Mouse (Mus musculus) myocyte (in vitro differentiated cells): ENCODE measurements at regions not wholly inside any gene's neighbourhood (a gene's known extent, or its start where the extent isn't known, plus 50 kb on each side); places are given as distances from the start of the nearest gene placed in this dataset.

ENCODE experiments used
- H3K27me3 ChIP-seq: one replicate; pipeline ENCODE4 v1.6.1; 2011; ENCODE audit not compliant: control insufficient read depth, insufficient read depth, insufficient read length
- H3K36me3 ChIP-seq: one replicate; pipeline ENCODE4 v1.6.1; 2011; ENCODE audit not compliant: control insufficient read depth, insufficient read depth
- H3K4me2 ChIP-seq: one replicate; pipeline ENCODE4 v1.6.1; 2011; ENCODE audit warnings: low read depth, control low read depth
- H3K4me3 ChIP-seq: one replicate; pipeline ENCODE4 v1.5.1; 2011; ENCODE audit warnings: mild to moderate bottlenecking, control low read depth, moderate library complexity
- H3K79me2 ChIP-seq: one replicate; pipeline ENCODE4 v1.6.1; 2011; ENCODE audit not compliant: control insufficient read depth, insufficient read depth
- H3ac ChIP-seq: one replicate; pipeline ENCODE4 v1.6.1; 2011; ENCODE audit not compliant: control insufficient read depth, insufficient read length
- CEBPB ChIP-seq: IDR thresholded peaks from 2 replicates; pipeline ENCODE4 v1.6.1; 2011; ENCODE audit warnings: mild to moderate bottlenecking, moderate library complexity; ENCODE audit not compliant: poor library complexity, insufficient read depth, severe bottlenecking
- E2F4 ChIP-seq: IDR thresholded peaks from one replicate; pipeline ENCODE4 v1.6.1; 2011; ENCODE audit warnings: mild to moderate bottlenecking, control low read depth, moderate library complexity; ENCODE audit not compliant: insufficient read depth
- MAX ChIP-seq: IDR thresholded peaks from one replicate; pipeline ENCODE4 v1.6.1; 2011; ENCODE audit warnings: low read depth, mild to moderate bottlenecking, control low read depth
- MYOD1 ChIP-seq, 3 experiments: IDR thresholded peaks; one replicate each; pipeline ENCODE4 v1.6.1; 2011; ENCODE audit warnings: control low read depth in 2 of 3, low read depth in 2 of 3, mild to moderate bottlenecking in 2 of 3, moderate library complexity in 1 of 3; ENCODE audit not compliant: insufficient read length in 2 of 3, control insufficient read depth in 1 of 3
- MYOG ChIP-seq, 3 experiments: IDR thresholded peaks; one replicate each; pipeline ENCODE4 v1.6.1; 2011; ENCODE audit warnings: control low read depth in 2 of 3, low read depth in 2 of 3, mild to moderate bottlenecking in 2 of 3; ENCODE audit not compliant: insufficient read length in 2 of 3, control insufficient read depth in 1 of 3, insufficient read depth in 1 of 3
- POLR2A ChIP-seq: IDR thresholded peaks from one replicate; pipeline ENCODE4 v1.6.1; 2011; ENCODE audit warnings: low read depth, mild to moderate bottlenecking, control low read depth, moderate library complexity; ENCODE audit not compliant: insufficient read length
- POLR2AphosphoS2 ChIP-seq: IDR thresholded peaks from one replicate; pipeline ENCODE4 v1.6.1; 2011; ENCODE audit warnings: low read depth, control low read depth; ENCODE audit not compliant: insufficient read length
- REST ChIP-seq: IDR thresholded peaks from one replicate; pipeline ENCODE4 v1.6.1; 2011; ENCODE audit warnings: mild to moderate bottlenecking, control low read depth, moderate library complexity; ENCODE audit not compliant: insufficient read depth, insufficient read length
- SRF ChIP-seq: IDR thresholded peaks from one replicate; pipeline ENCODE4 v1.6.1; 2011; ENCODE audit warnings: low read depth; ENCODE audit not compliant: control insufficient read depth, insufficient read length
- TCF12 ChIP-seq: IDR thresholded peaks from one replicate; pipeline ENCODE4 v1.6.1; 2011; ENCODE audit warnings: mild to moderate bottlenecking, control low read depth; ENCODE audit not compliant: poor library complexity, insufficient read depth, severe bottlenecking
- TCF3 ChIP-seq: IDR thresholded peaks from one replicate; pipeline ENCODE4 v1.6.1; 2011; ENCODE audit warnings: low read depth, control low read depth; ENCODE audit not compliant: insufficient read length
- USF1 ChIP-seq: IDR thresholded peaks from one replicate; pipeline ENCODE4 v1.6.1; 2011; ENCODE audit warnings: low read depth, mild to moderate bottlenecking, control low read depth, moderate library complexity

DNA sequence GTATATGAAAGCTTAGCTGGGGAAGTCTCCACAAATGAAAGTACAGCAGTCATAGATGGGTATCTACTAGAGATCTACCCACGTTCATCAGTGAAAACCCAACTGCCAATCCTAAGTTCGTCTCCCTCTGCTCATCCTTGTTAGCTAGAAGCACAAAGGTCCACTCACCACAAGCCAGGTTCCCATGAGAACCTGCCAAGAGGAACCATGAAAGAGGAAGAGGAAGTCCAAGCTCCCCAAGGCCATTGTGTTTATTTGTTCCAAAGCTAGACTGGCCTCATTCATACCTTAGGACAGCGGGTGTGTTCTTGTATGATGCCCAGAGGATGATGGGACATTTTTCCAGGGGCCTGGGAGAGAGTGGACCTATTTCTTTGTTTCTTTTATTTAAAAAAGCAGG is 150.4 kb downstream of the Irs2 start:
- no peak for TF ChIP-seq E2F4
- TF ChIP-seq POLR2A: no peak
- TF ChIP-seq REST: no peak
- TF ChIP-seq CEBPB: no peak
- TF ChIP-seq TCF12: no peak
- TF ChIP-seq SRF: no peak
- TF ChIP-seq MYOG (IDR thresholded peaks at IDR 0.05; ENCODE audit: control insufficient read depth in 1 of 3, insufficient read depth in 1 of 3, insufficient read length in 2 of 3, low read depth in 2 of 3): no peak
- TF ChIP-seq MYOD1 (IDR thresholded peaks at IDR 0.05; ENCODE audit: control insufficient read depth in 1 of 3, insufficient read length in 2 of 3, low read depth in 2 of 3): no peak
- no peak for TF ChIP-seq MAX
- no peaks in the 10 kb centered on the region for H3K36me3 ChIP-seq
- H3K79me2 ChIP-seq: no peaks in the 10 kb centered on the region
- no peak overlapping the region for H3K4me3 ChIP-seq
- H3K4me2 ChIP-seq: no peak overlapping the region
- H3K27me3 ChIP-seq: no peaks in the 10 kb centered on the region
- H3ac ChIP-seq: no peak overlapping the region

GRCm38 (mm10) chr8:10856996-10857720 is 151.1 kb downstream of the Irs2 start:
- TF ChIP-seq MAX (no peak), USF1 (no peak), MYOD1 (IDR thresholded peaks at IDR 0.05; ENCODE audit: control insufficient read depth in 1 of 3, insufficient read length in 2 of 3, low read depth in 2 of 3) (no peak), TCF12 (no peak), CEBPB (no peak), MYOG (IDR thresholded peaks at IDR 0.05; ENCODE audit: control insufficient read depth in 1 of 3, insufficient read depth in 1 of 3, insufficient read length in 2 of 3, low read depth in 2 of 3) (no peak), REST (no peak), POLR2AphosphoS2 (no peak), TCF3 (no peak), POLR2A (no peak), SRF (no peak), E2F4 (no peak)
- H3ac ChIP-seq: no peak overlapping the region
- H3K36me3 ChIP-seq: no peaks in the 10 kb centered on the region
- no peaks in the 10 kb centered on the region for H3K79me2 ChIP-seq
- no peak overlapping the region for H3K4me2 ChIP-seq
- H3K27me3 ChIP-seq: no peaks in the 10 kb centered on the region
- no peak overlapping the region for H3K4me3 ChIP-seq

DNA sequence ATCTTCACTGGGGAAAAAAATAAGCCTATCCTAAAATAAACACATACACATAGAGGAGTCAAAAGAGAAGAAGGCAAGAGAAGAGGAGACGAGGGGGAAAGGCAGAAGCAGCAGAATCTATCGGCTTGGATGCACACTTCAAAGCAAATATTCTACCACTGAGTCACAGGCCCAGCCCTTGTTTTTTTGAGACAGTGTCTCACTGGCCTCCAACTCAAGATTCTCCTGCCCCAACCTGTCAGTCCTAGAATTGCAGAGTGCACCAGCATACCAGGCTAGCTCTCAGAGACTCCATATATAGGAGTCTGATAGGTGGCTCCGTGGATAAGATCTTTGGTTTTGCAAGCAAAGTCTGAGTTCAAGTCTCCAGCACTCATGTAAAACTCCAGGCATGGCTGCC is 152.6 kb downstream of the Irs2 start:
- Histone ChIP-seq H3K4me3 (no peak overlapping the region), H3K36me3 (no peaks in the 10 kb centered on the region), H3ac (no peak overlapping the region), H3K27me3 (no peaks in the 10 kb centered on the region), H3K4me2 (no peak overlapping the region), H3K79me2 (no peaks in the 10 kb centered on the region)
- TF ChIP-seq POLR2AphosphoS2: no peak
- TF ChIP-seq CEBPB: no peak
- no peak for TF ChIP-seq MYOD1 (IDR thresholded peaks at IDR 0.05; ENCODE audit: control insufficient read depth in 1 of 3, insufficient read length in 2 of 3, low read depth in 2 of 3)
- TF ChIP-seq TCF12: no peak
- no peak for TF ChIP-seq TCF3
- TF ChIP-seq POLR2A: no peak
- TF ChIP-seq MAX: no peak

DNA sequence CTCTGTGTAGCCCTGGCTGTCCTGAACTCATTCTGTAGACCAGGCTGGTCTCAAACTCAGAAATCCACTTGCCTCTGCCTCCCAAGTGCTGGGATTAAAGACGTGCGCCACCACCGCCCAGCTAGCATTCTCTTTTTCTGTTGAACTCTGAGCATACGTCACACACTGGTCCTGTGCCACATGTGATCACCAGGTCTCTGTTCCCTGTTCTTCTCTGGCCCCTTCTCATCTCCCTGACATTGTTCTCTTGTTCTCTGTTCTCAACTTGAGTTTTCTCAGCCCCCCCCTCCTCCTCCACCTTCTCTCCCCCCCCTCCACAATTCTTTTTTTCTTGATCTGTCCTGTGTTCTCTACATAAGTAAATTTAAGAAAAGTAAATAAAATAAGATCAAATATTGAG is 153.1 kb downstream of the Irs2 start:
- H3K4me2 ChIP-seq: no peak overlapping the region
- no peak for TF ChIP-seq SRF
- no peak for TF ChIP-seq CEBPB
- TF ChIP-seq USF1: no peak
- no peak for TF ChIP-seq MAX
- TF ChIP-seq POLR2A: no peak
- no peak for TF ChIP-seq POLR2AphosphoS2
- no peak for TF ChIP-seq REST
- no peak for TF ChIP-seq MYOG (IDR thresholded peaks at IDR 0.05; ENCODE audit: control insufficient read depth in 1 of 3, insufficient read depth in 1 of 3, insufficient read length in 2 of 3, low read depth in 2 of 3)
- no peak for TF ChIP-seq TCF12
- no peak for TF ChIP-seq MYOD1 (IDR thresholded peaks at IDR 0.05; ENCODE audit: control insufficient read depth in 1 of 3, insufficient read length in 2 of 3, low read depth in 2 of 3)
- no peak for TF ChIP-seq TCF3
- no peak for TF ChIP-seq E2F4
- no peak overlapping the region for H3K4me3 ChIP-seq
- H3K36me3 ChIP-seq: no peaks in the 10 kb centered on the region
- H3K79me2 ChIP-seq: no peaks in the 10 kb centered on the region
- no peaks in the 10 kb centered on the region for H3K27me3 ChIP-seq
- no peak overlapping the region for H3ac ChIP-seq

DNA sequence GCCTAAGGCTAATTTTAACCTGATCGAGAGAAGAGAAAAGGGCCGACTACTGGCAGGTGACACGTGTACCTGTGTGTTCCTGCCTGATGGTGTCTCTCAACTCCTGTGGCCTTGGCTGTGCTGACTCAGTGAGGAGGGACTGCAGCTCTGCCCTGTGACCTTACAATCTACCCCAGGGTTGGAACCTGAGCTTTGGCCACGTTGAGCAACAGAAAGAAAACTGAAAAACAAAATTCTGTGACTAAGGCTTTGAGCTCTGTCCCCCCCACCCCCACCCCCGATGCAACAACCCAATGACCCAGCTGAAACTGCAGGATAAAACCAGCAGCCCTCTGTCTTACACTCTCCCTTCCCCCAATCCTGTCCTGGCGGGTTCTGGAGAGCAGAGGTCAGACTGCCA is 153.7 kb downstream of the Irs2 start:
- H3K79me2 ChIP-seq: no peaks in the 10 kb centered on the region
- H3K4me3 ChIP-seq: no peak overlapping the region
- H3K4me2 ChIP-seq: no peak overlapping the region
- no peaks in the 10 kb centered on the region for H3K27me3 ChIP-seq
- no peak for TF ChIP-seq MAX
- TF ChIP-seq SRF: no peak
- TF ChIP-seq TCF3: no peak
- TF ChIP-seq MYOD1 (IDR thresholded peaks at IDR 0.05; ENCODE audit: control insufficient read depth in 1 of 3, insufficient read length in 2 of 3, low read depth in 2 of 3): no peak
- no peak for TF ChIP-seq MYOG (IDR thresholded peaks at IDR 0.05; ENCODE audit: control insufficient read depth in 1 of 3, insufficient read depth in 1 of 3, insufficient read length in 2 of 3, low read depth in 2 of 3)
- no peak for TF ChIP-seq POLR2A
- TF ChIP-seq CEBPB: no peak
- TF ChIP-seq POLR2AphosphoS2: no peak
- no peak for TF ChIP-seq USF1
- no peak for TF ChIP-seq TCF12
- TF ChIP-seq E2F4: no peak
- TF ChIP-seq REST: no peak
- no peaks in the 10 kb centered on the region for H3K36me3 ChIP-seq
- no peak overlapping the region for H3ac ChIP-seq
